Mouse (Mus musculus) megakaryocyte, adult 5-6 weeks (primary cell): ENCODE data around the gene Megf11. TPM values are rescaled to one million over a fixed set of nuclear protein-coding genes. Genes with fewer than 3 reads are reported as not detected.

Source experiments
- ATAC-seq: 2 replicates; pipeline ENCODE4 v1.8.0; 2016; ENCODE audit warnings: mild to moderate bottlenecking, inconsistent platforms; ENCODE audit not compliant: poor library complexity, severe bottlenecking
- total RNA-seq, 2 experiments: library from RNA; stranded (forward) in 1 of 2; stranded (reverse) in 1 of 2; fragments of 153-499, 151-499 nt in 1 of 2; fragments of 221-1000, 200-1000 nt in 1 of 2; gene quantifications; 2 replicates each; pipeline versions ENCODE4 v1.2.3 to v1.2.4; 2015 to 2017

Megf11 gene
- total RNA-seq, 2 experiments from 2014 or later: 0.04 TPM

GRCm38 (mm10) chr9:64514826-64515225 is 129.4 kb downstream of the Megf11 start:
- ATAC-seq: no peak

- ATAC-seq: no peak
Measured at GRCm38 (mm10) chr9:64519921-64520746, 134.7 kb downstream of the Megf11 start.

- ATAC-seq: no peak
Measured at GRCm38 (mm10) chr9:64520747-64521283, 135.4 kb downstream of the Megf11 start.

GRCm38 (mm10) chr9:64523264-64524045 is 138.0 kb downstream of the Megf11 start:
- no peak for ATAC-seq

GRCm38 (mm10) chr9:64528061-64528460 is 142.6 kb downstream of the Megf11 start:
- no peak for ATAC-seq

GRCm38 (mm10) chr9:64528595-64528994 is 143.2 kb downstream of the Megf11 start:
- ATAC-seq: no peak

GRCm38 (mm10) chr9:64531935-64532334 is 146.5 kb downstream of the Megf11 start:
- ATAC-seq: no peak

- ATAC-seq: no peak
Measured at GRCm38 (mm10) chr9:64532711-64533242, 147.4 kb downstream of the Megf11 start.

GRCm38 (mm10) chr9:64533488-64534119 is 148.2 kb downstream of the Megf11 start:
- 0 out of 2 replicates have a peak, but pooled peaks have one; percentile 21 for ATAC-seq

- ATAC-seq: no peak
Measured at GRCm38 (mm10) chr9:64534313-64534712, 148.9 kb downstream of the Megf11 start.

GRCm38 (mm10) chr9:64534856-64535539 is 149.6 kb downstream of the Megf11 start:
- no peak for ATAC-seq

- ATAC-seq: no peak
Measured at GRCm38 (mm10) chr9:64537821-64538220, 152.4 kb downstream of the Megf11 start.

- ATAC-seq: no peak
Measured at GRCm38 (mm10) chr9:64542246-64542645, 156.8 kb downstream of the Megf11 start.

GRCm38 (mm10) chr9:64543125-64543524 is 157.7 kb downstream of the Megf11 start:
- ATAC-seq: no peak

GRCm38 (mm10) chr9:64546344-64546991 is 161.0 kb downstream of the Megf11 start:
- no peak for ATAC-seq

GRCm38 (mm10) chr9:64548332-64548731 is 162.9 kb downstream of the Megf11 start:
- no peak for ATAC-seq

- ATAC-seq: no peak
Measured at GRCm38 (mm10) chr9:64551307-64551706, 165.9 kb downstream of the Megf11 start.

- ATAC-seq: no peak
Measured at GRCm38 (mm10) chr9:64552046-64552445, 166.6 kb downstream of the Megf11 start.

- no peak for ATAC-seq
Measured at GRCm38 (mm10) chr9:64553441-64553840, 168.0 kb downstream of the Megf11 start.

GRCm38 (mm10) chr9:64555620-64556019 is 170.2 kb downstream of the Megf11 start:
- ATAC-seq: no peak
